Mouse (Mus musculus) liver, embryonic 14.5 days (tissue): ENCODE measurements around the gene Selenot.

ENCODE experiments used
- CTCF ChIP-seq: IDR thresholded peaks from 2 replicates; pipeline ENCODE4 v1.5.1; 2016; ENCODE audit warnings: antibody characterized with exemption, low read depth, control low read depth
- EP300 ChIP-seq: IDR thresholded peaks from 2 replicates; pipeline ENCODE4 v1.6.1; 2016; ENCODE audit warnings: antibody characterized with exemption, low read depth

GRCm38 (mm10) chr3:58593623-58594022, 17.2 kb downstream of the Selenot start:
- no peak for TF ChIP-seq EP300
- TF ChIP-seq CTCF: no peak
